Mouse (Mus musculus) hindbrain, embryonic 16.5 days (tissue): ENCODE results near the gene Tprg. TPM values are rescaled to one million over a fixed set of nuclear protein-coding genes. Genes with fewer than 3 reads are reported as not detected.

Experiments used
- ATAC-seq: fragments of 200-750 bp; cut with Nextera tagmentation; 2 replicates; pipeline ENCODE4 v1.8.0; 2017; ENCODE audit warnings: moderate TSS enrichment, moderate library complexity
- H3K27ac ChIP-seq: fragments of 300-500 bp; sonication (generic); 2 replicates; pipeline ENCODE4 v1.5.1; 2014; ENCODE audit warnings: low read depth, mild to moderate bottlenecking, control low read depth, low read length, moderate library complexity
- H3K27me3 ChIP-seq: fragments of 300-500 bp; sonication (generic); replicated peaks from 2 replicates; pipeline ENCODE4 v1.6.1; 2014; ENCODE audit warnings: low read length; ENCODE audit not compliant: control insufficient read depth, insufficient read depth
- H3K36me3 ChIP-seq: fragments of 300-500 bp; sonication (generic); 2 replicates; pipeline ENCODE4 v1.6.1; 2014; ENCODE audit warnings: mild to moderate bottlenecking, low read length, moderate library complexity, mixed read lengths; ENCODE audit not compliant: control insufficient read depth, insufficient read depth
- H3K4me1 ChIP-seq: fragments of 300-500 bp; sonication (generic); 2 replicates; pipeline ENCODE4 v1.6.1; 2014; ENCODE audit warnings: low read depth, low read length; ENCODE audit not compliant: control insufficient read depth, insufficient read depth
- H3K4me2 ChIP-seq: fragments of 300-500 bp; sonication (generic); 2 replicates; pipeline ENCODE4 v1.6.1; 2014; ENCODE audit warnings: mild to moderate bottlenecking, low read length, control low read depth, moderate library complexity
- H3K4me3 ChIP-seq: fragments of 300-500 bp; sonication (generic); 2 replicates; pipeline ENCODE4 v1.5.1; 2014; ENCODE audit warnings: mild to moderate bottlenecking, low read length, control low read depth, moderate library complexity
- H3K9ac ChIP-seq: fragments of 300-500 bp; sonication (generic); 2 replicates; pipeline ENCODE4 v1.6.1; 2014; ENCODE audit warnings: low read depth, mild to moderate bottlenecking, control low read depth, low read length, moderate library complexity
- H3K9me3 ChIP-seq: fragments of 300-500 bp; sonication (generic); 2 replicates; pipeline ENCODE4 v1.6.1; 2014; ENCODE audit warnings: mild to moderate bottlenecking, low read length, moderate library complexity; ENCODE audit not compliant: control insufficient read depth
- WGBS: fragments of 180-500 bp; shearing (Covaris S2); extraction: QIAGEN DNeasy Blood & Tissue Kit; methylation state at CpG from one replicate; pipeline ENCODE4 v1.1.7; 2014; 5-methylcytosine and 5-hydroxymethylcytosine counted together
- polyA plus RNA-seq: library from polyadenylated mRNA; unstranded; fragments of >200 nt; fragmentation: Nextera tagmentation; extraction: Ambion mirVana; gene quantifications from 2 replicates; pipeline ENCODE4 v1.2.1, GENCODE M21; 2015

Tprg gene
- polyA plus RNA-seq, 1 experiment from 2014 or later, result 0.14 TPM

DNA sequence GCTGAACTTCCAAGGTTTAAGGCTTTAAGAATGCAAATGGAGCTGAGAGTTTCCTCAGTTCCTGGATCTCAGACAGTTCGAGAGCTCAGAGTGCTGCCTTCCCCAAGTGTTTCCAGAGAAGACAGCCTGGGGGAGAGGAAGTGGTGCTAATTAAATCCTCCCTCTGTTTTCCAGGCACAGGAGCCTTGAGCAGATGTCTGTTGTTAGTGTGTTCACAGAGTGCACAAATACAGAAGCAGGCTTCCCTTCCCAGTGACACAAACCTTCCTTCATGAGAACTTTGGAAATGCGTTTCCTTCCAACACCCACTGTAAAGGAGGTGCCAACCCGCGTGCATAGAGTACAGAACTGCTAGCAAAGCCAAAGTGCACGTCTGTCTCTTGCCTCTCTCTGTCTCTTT lies 27.4 kb downstream of the Tprg start:
- H3K27me3 ChIP-seq, result no peaks in the 10 kb centered on the region
- H3K9me3 ChIP-seq, result no peaks in the 10 kb centered on the region
- 84% methylated on average over 5 of the region's 5 CpGs for whole genome bisulfite sequencing
- no peak for ATAC-seq
- H3K9ac ChIP-seq, result no peak overlapping the region
- H3K36me3 ChIP-seq, result no peaks in the 10 kb centered on the region
- no peak overlapping the region for H3K4me3 ChIP-seq
- H3K4me1 ChIP-seq, result no peaks in the 10 kb centered on the region
- no peak overlapping the region for H3K27ac ChIP-seq
- H3K4me2 ChIP-seq, result no peak overlapping the region

DNA sequence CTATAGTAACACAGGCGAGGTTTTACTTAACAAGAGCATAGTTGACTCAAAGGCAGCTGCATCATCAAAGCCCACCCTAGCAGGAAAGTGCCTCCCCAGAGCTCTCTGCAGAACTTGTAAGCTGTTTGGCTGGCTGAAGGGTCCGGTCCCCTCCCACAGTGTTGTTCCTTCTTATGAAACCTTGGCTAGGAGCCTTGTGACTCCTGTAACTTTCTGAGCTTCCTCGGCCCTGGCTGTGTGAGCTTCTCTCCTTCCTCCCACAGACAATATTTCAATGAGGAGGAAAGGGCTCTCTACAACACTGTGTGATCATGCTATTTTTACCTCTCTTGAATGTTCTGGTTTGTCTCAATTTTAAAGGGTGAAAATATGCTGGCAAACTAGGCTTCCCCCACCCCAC lies 28.5 kb downstream of the Tprg start:
- ATAC-seq, result no peak
- Histone ChIP-seq H3K9me3 (no peaks in the 10 kb centered on the region), H3K4me3 (no peak overlapping the region), H3K27me3 (no peaks in the 10 kb centered on the region), H3K4me1 (no peaks in the 10 kb centered on the region), H3K9ac (no peak overlapping the region), H3K4me2 (no peak overlapping the region), H3K27ac (no peak overlapping the region), H3K36me3 (no peaks in the 10 kb centered on the region)
- 70% methylated on average over 3 of the region's 3 CpGs for WGBS

DNA sequence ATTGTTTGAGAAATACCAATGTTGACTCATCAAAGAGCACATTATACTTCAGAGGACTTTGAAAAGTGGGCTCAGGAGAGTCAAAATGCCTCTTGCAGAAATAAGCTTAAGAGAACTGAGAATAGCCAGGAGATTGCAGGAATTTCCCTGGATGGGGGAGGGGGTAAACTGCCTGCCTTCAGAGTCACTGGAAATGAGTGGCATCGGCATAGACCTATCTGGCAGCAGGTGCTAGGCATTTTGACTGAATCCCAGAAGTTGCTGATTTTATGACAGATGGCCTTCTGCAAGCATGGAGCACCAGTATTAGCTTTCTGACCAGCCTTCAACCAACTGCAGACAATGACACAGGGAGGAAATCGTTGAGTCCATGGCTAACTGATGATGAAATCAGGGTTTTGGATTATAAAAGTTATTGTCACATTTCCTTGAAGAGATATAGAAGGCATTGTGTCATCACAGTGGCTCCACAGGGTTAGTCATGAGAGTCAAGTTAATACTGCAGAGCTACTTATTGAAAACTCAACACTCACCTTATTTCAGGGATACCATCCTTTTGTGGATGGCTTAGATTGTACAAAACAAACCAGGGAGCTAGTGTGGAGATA lies 39.1 kb downstream of the Tprg start:
- no peak overlapping the region for H3K9ac ChIP-seq
- H3K36me3 ChIP-seq, result no peaks in the 10 kb centered on the region
- no peak overlapping the region for H3K4me2 ChIP-seq
- no peaks in the 10 kb centered on the region for H3K4me1 ChIP-seq
- no peak for ATAC-seq
- H3K27me3 ChIP-seq, result no peaks in the 10 kb centered on the region
- 89% methylated on average over 2 of the region's 2 CpGs for WGBS
- H3K4me3 ChIP-seq, result no peak overlapping the region
- no peaks in the 10 kb centered on the region for H3K9me3 ChIP-seq
- no peak overlapping the region for H3K27ac ChIP-seq

GRCm38 (mm10) chr16:25333279-25334219 lies 46.9 kb downstream of the Tprg start:
- H3K27me3 ChIP-seq, result no peaks in the 10 kb centered on the region

GRCm38 (mm10) chr16:25335058-25335703 lies 48.6 kb downstream of the Tprg start:
- peak; percentile 58; the same call in 1 of the 2 replicates for ATAC-seq

More at GRCm38 (mm10) chr16:25333279-25334219, 46.9 kb downstream of the Tprg start:
- no peaks in the 10 kb centered on the region for H3K9me3 ChIP-seq
- H3K4me2 ChIP-seq, result no peak overlapping the region
- no peak overlapping the region for H3K9ac ChIP-seq
- H3K27ac ChIP-seq, result no peak overlapping the region
- WGBS, result 50% methylated on average over 10 of the region's 10 CpGs
- no peak overlapping the region for H3K4me3 ChIP-seq
- ATAC-seq, result no peak
- no peaks in the 10 kb centered on the region for H3K36me3 ChIP-seq
- no peaks in the 10 kb centered on the region; the same call in 1 of the 2 replicates for H3K4me1 ChIP-seq

GRCm38 (mm10) chr16:25349626-25350025 lies 63.0 kb downstream of the Tprg start:
- peak; percentile 37; the same call in 1 of the 2 replicates for ATAC-seq
- Histone ChIP-seq H3K9ac (no peak overlapping the region), H3K4me3 (no peak overlapping the region), H3K27me3 (no peaks in the 10 kb centered on the region), H3K4me1 (no peaks in the 10 kb centered on the region), H3K36me3 (no peaks in the 10 kb centered on the region), H3K4me2 (no peak overlapping the region), H3K9me3 (no peaks in the 10 kb centered on the region), H3K27ac (no peak overlapping the region)
- WGBS, result 16% methylated on average over 3 of the region's 3 CpGs

More at GRCm38 (mm10) chr16:25335058-25335703, 48.6 kb downstream of the Tprg start:
- Histone ChIP-seq H3K4me2 (no peak overlapping the region), H3K27ac (no peak overlapping the region), H3K9me3 (no peaks in the 10 kb centered on the region), H3K4me1 (no peaks in the 10 kb centered on the region; the same call in 1 of the 2 replicates), H3K36me3 (no peaks in the 10 kb centered on the region), H3K27me3 (no peaks in the 10 kb centered on the region), H3K4me3 (no peak overlapping the region), H3K9ac (no peak overlapping the region)
- WGBS, result 30% methylated on average over 4 of the region's 4 CpGs

- WGBS, result 81% methylated on average over 7 of the region's 7 CpGs
- no peaks in the 10 kb centered on the region for H3K36me3 ChIP-seq
- H3K9ac ChIP-seq, result no peak overlapping the region
- no peaks in the 10 kb centered on the region for H3K27me3 ChIP-seq
- no peak overlapping the region for H3K4me2 ChIP-seq
- no peak overlapping the region for H3K4me3 ChIP-seq
- no peaks in the 10 kb centered on the region for H3K4me1 ChIP-seq
- H3K27ac ChIP-seq, result no peak overlapping the region
- ATAC-seq, result no peak
- H3K9me3 ChIP-seq, result no peaks in the 10 kb centered on the region
These were observed 81.2 kb downstream of the Tprg start for GRCm38 (mm10) chr16:25367834-25368233.

DNA sequence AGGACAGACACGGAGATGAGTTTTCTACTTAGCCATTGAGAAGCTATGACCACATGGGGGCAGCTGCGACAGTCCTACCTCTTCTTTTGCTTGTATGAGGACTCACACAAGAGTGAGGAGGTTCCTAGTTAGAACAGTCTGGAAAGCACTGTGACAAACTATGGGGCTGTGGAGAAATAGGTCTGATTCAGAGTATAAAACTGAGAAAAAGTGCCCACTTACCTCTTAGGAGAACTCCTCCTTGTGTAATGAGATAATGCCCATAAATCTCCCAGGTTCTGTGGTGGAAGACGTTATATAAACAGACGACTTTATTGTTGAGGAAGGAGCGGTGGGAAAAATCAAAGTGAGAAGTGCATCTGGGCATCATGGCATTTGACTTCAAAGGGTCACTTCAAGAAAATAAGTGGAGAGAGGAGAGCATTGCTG lies 83.4 kb downstream of the Tprg start:
- no peak overlapping the region for H3K4me2 ChIP-seq
- no peak for ATAC-seq
- 69% methylated on average over 5 of the region's 5 CpGs for WGBS
- H3K4me3 ChIP-seq, result no peak overlapping the region
- no peak overlapping the region for H3K27ac ChIP-seq
- no peaks in the 10 kb centered on the region for H3K4me1 ChIP-seq
- H3K9ac ChIP-seq, result no peak overlapping the region
- no peaks in the 10 kb centered on the region for H3K36me3 ChIP-seq
- no peaks in the 10 kb centered on the region for H3K27me3 ChIP-seq
- no peaks in the 10 kb centered on the region for H3K9me3 ChIP-seq

DNA sequence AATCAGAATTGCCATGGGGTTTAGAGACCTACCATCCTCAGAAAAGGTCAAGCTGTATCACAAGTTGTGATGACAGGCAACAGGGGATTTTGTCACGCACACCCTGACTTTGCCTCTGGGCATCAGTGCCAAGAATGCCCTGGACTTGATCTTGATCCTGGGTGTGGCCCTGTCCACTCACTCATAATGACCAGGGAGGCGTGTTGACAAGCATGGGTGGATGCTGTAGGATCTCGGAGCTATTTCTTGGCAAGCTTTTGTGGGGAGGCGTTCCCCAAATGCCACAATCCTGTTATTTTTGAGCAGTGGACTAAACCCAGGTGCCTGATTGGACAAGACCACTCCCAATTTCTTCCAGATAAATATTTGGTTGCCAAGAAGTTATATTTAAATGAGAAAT lies 87.5 kb downstream of the Tprg start:
- Histone ChIP-seq H3K4me2 (no peak overlapping the region), H3K9ac (no peak overlapping the region), H3K4me1 (no peaks in the 10 kb centered on the region), H3K36me3 (no peaks in the 10 kb centered on the region), H3K27me3 (no peaks in the 10 kb centered on the region), H3K4me3 (no peak overlapping the region), H3K27ac (no peak overlapping the region), H3K9me3 (no peaks in the 10 kb centered on the region)
- ATAC-seq, result no peak
- WGBS, result 88% methylated on average over 4 of the region's 4 CpGs
